Mouse (Mus musculus): ENCODE measurements around the gene Rbp1.

The Rbp1 gene

GRCm38 (mm10) chr9:98492212-98492611, 69.5 kb downstream of the Rbp1 start:
- no peak for DNase-seq (ENCODE audit: low spot score)

- DNase-seq (ENCODE audit: low spot score) = no peak
Observed at GRCm38 (mm10) chr9:98492821-98493220, 70.1 kb downstream of the Rbp1 start.

All from ovary, postnatal 14 days (tissue).